Mouse (Mus musculus) E14TG2a.4 (cell line): ENCODE results near the gene Cacna2d4.
A peak's percentile ranks its signal among the peaks of the same experiment; 100 is the strongest.

Source experiments
- CTCF ChIP-seq: conservative IDR thresholded peaks from 2 replicates; pipeline ENCODE4 v1.5.1; 2014; ENCODE audit warnings: low read length
- POU5F1 ChIP-seq: IDR thresholded peaks from 2 replicates; pipeline ENCODE4 v1.6.1; 2014; ENCODE audit warnings: low read length, borderline replicate concordance

GRCm38 (mm10) chr6:119319358-119319757 lies 83.0 kb downstream of the Cacna2d4 start:
- TF ChIP-seq CTCF (peak; percentile 94), POU5F1 (no peak)
